Mouse (Mus musculus) spleen, adult 2 months (tissue): ENCODE data around the gene Fam177a. TPM values are rescaled to one million over a fixed set of nuclear protein-coding genes. Genes with fewer than 3 reads are reported as not detected.
"Not testable (repeated sequence)": the region's sequence is repeated elsewhere in the genome, so short reads cannot be mapped to it uniquely, and the experiment has no call there.

Source experiments
- DNase-seq, 2 experiments: peaks; one replicate each; pipeline versions ENCODE4 v3.0.0 to v3.0.0-alpha.2; 2012 to 2021; ENCODE audit warnings: low spot score in 2 of 2, low read depth in 1 of 2
- H3K27ac ChIP-seq: fragments of 200-500 bp; 2 replicates; pipeline ENCODE4 v1.5.1; 2012; ENCODE audit warnings: low read length, inconsistent platforms; ENCODE audit not compliant: insufficient read depth
- H3K27me3 ChIP-seq: fragments of 200-500 bp; 2 replicates; pipeline ENCODE4 v1.6.1; 2012; ENCODE audit warnings: mild to moderate bottlenecking, moderate library complexity, low read length, inconsistent platforms; ENCODE audit not compliant: control insufficient read depth, insufficient read depth
- H3K36me3 ChIP-seq: fragments of 200-500 bp; 2 replicates; pipeline ENCODE4 v1.6.1; 2012; ENCODE audit warnings: mild to moderate bottlenecking, low read length, inconsistent platforms; ENCODE audit not compliant: control insufficient read depth, insufficient read depth
- H3K4me1 ChIP-seq: fragments of 200-500 bp; 2 replicates; pipeline ENCODE4 v1.6.1; 2011; ENCODE audit warnings: inconsistent platforms; ENCODE audit not compliant: control insufficient read depth, insufficient read depth, insufficient read length
- H3K4me3 ChIP-seq: fragments of 200-500 bp; 2 replicates; pipeline ENCODE4 v1.5.1; 2011; ENCODE audit warnings: mild to moderate bottlenecking, inconsistent platforms; ENCODE audit not compliant: insufficient read depth, insufficient read length; ENCODE audit errors: extremely low read depth
- WGBS: fragments of 180-500 bp; shearing (Covaris S2); methylation state at CpG from one replicate; pipeline ENCODE4 v1.1.7; 2018; 5-methylcytosine and 5-hydroxymethylcytosine counted together
- polyA plus RNA-seq: library from polyadenylated mRNA; depleted of rRNA; stranded (reverse); fragments of >200 nt; gene quantifications from 2 replicates; pipeline ENCODE4 v1.2.3, GENCODE M21; 2012; rRNA removed

Fam177a gene
- polyA plus RNA-seq, 1 experiment, result 3.4 TPM

- H3K36me3 ChIP-seq, DNase-seq, H3K27me3 ChIP-seq, H3K4me3 ChIP-seq, H3K27ac ChIP-seq, H3K4me1 ChIP-seq: not testable (repeated sequence)
- WGBS, result no CpG with 5 or more reads among the region's 57 CpGs
Measured at GRCm38 (mm10) chr12:55154559-55155448, 30.5 kb downstream of the Fam177a start, which contains the start of gene Srp54b. Gene Srp54b, plus strand, starts transcription at chr12:55155104.

GRCm38 (mm10) chr12:55155449-55155783, 31.1 kb downstream of the Fam177a start:
- not testable (repeated sequence) for H3K27ac ChIP-seq, H3K27me3 ChIP-seq, H3K36me3 ChIP-seq, DNase-seq, H3K4me1 ChIP-seq, H3K4me3 ChIP-seq
- 0% methylated on average over 12 of the region's 24 CpGs for WGBS

DNA sequence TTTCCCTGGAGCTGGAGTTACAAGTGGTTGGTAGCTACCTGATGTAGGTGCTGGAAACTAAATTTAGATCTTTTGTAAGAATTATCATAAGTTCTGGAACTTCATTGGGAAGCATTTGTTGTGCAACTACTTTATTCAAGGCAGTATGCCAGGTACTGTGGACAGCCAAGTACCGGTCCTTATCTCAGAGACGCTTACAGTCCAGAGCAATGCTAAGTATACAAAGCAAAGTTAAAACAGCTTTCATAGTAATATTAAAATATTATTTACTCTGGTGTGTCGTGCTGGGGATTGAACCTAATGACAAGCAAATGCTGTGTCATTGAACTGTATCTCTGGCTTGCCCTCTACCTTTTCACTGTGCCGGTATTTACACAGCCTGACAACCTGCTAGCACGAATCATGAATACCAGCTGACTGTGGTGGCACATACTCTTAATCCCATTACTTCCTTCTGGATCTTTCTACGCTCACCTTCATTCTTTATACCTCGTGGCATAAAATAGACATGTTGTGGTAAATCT, 42.8 kb downstream of the Fam177a start:
- not testable (repeated sequence) for H3K27ac ChIP-seq, H3K27me3 ChIP-seq
- no CpG with 5 or more reads among the region's 7 CpGs for WGBS

GRCm38 (mm10) chr12:55187686-55188085, 63.4 kb downstream of the Fam177a start:
- not testable (repeated sequence) for H3K4me1 ChIP-seq, DNase-seq, H3K27ac ChIP-seq, H3K4me3 ChIP-seq, H3K36me3 ChIP-seq, H3K27me3 ChIP-seq
- WGBS, result no CpG with 5 or more reads among the region's 8 CpGs

More for the DNA sequence above, 42.8 kb downstream of the Fam177a start:
- not testable (repeated sequence) for H3K4me1 ChIP-seq, DNase-seq, H3K36me3 ChIP-seq, H3K4me3 ChIP-seq

GRCm38 (mm10) chr12:55189127-55189526, 64.9 kb downstream of the Fam177a start:
- not testable (repeated sequence) for H3K27ac ChIP-seq, H3K36me3 ChIP-seq, H3K27me3 ChIP-seq, H3K4me3 ChIP-seq, H3K4me1 ChIP-seq, DNase-seq
- WGBS, result no CpG with 5 or more reads among the region's 5 CpGs

Other genes starting within 250 kb of the Fam177a start
- gene Gm20403, start 137.9 kb upstream of the Fam177a start, polyA plus RNA-seq, result not detected in 2 replicates
- 8.1 and 8.2 TPM in 2 replicates for gene Baz1a, start 110.1 kb upstream of the Fam177a start, polyA plus RNA-seq
- 2.2 and 3.1 TPM in 2 replicates for gene 2700097O09Rik, start 44.4 kb upstream of the Fam177a start, polyA plus RNA-seq
- gene Srp54a, start 44.2 kb upstream of the Fam177a start, polyA plus RNA-seq, result 10.5 and 10.6 TPM in 2 replicates
- 15.2 and 16.2 TPM in 2 replicates for gene Srp54b, start 30.6 kb downstream of the Fam177a start, polyA plus RNA-seq
- gene 1700047I17Rik2, start 75.1 kb downstream of the Fam177a start, polyA plus RNA-seq, result not detected in 2 replicates
- 2.6 and 3.8 TPM in 2 replicates for gene Srp54c, start 105.7 kb downstream of the Fam177a start, polyA plus RNA-seq
- 1.4 and 1.7 TPM in 2 replicates for gene 1110008L16Rik, start 175.1 kb downstream of the Fam177a start, polyA plus RNA-seq
- gene Ppp2r3c, start 178.5 kb downstream of the Fam177a start, polyA plus RNA-seq, result 1.1 and 1.2 TPM in 2 replicates